Mouse (Mus musculus): ENCODE data around the gene Faim2. TPM values are rescaled to one million over a fixed set of nuclear protein-coding genes. Genes with fewer than 3 reads are reported as not detected.

The Faim2 gene
- polyA plus RNA-seq, 1 experiment from 2014 or later = 0.56 TPM

- peaks cover 7% of the 10 kb centered on the region for H3K27me3 ChIP-seq (ENCODE audit: control insufficient read depth, insufficient read depth, low read length)
- no peaks in the 10 kb centered on the region for H3K9me3 ChIP-seq (replicated peaks; ENCODE audit: control insufficient read depth, low read length)
- no peak overlapping the region for H3K27ac ChIP-seq (ENCODE audit: low read length)
- peaks cover 37% of the 10 kb centered on the region for H3K4me1 ChIP-seq (ENCODE audit: control insufficient read depth, insufficient read depth, low read length)
- no peaks in the 10 kb centered on the region for H3K36me3 ChIP-seq (ENCODE audit: control insufficient read depth, insufficient read depth)
- H3K4me2 ChIP-seq (ENCODE audit: low read depth, low read length) = no peak overlapping the region
- no peak for ATAC-seq (replicated peaks; ENCODE audit: extremely low read depth, insufficient read depth, low FRiP score)
- H3K4me3 ChIP-seq (ENCODE audit: low read length) = no peak overlapping the region
- no peak overlapping the region for H3K9ac ChIP-seq (ENCODE audit: low read length)
- WGBS = 79% methylated on average over 20 of the region's 20 CpGs
Measured at GRCm38 (mm10) chr15:99501292-99502260, 26.4 kb downstream of the Faim2 start.

- Histone ChIP-seq H3K27me3 (ENCODE audit: control insufficient read depth, insufficient read depth, low read length) (peaks cover 11% of the 10 kb centered on the region), H3K27ac (ENCODE audit: low read length) (no peak overlapping the region), H3K4me1 (ENCODE audit: control insufficient read depth, insufficient read depth, low read length) (peaks cover 35% of the 10 kb centered on the region), H3K4me2 (ENCODE audit: low read depth, low read length) (no peak overlapping the region), H3K9me3 (replicated peaks; ENCODE audit: control insufficient read depth, low read length) (no peaks in the 10 kb centered on the region), H3K36me3 (ENCODE audit: control insufficient read depth, insufficient read depth) (no peaks in the 10 kb centered on the region), H3K4me3 (ENCODE audit: low read length) (no peak overlapping the region), H3K9ac (ENCODE audit: low read length) (no peak overlapping the region)
- WGBS = 20% methylated on average over 5 of the region's 5 CpGs
- ATAC-seq (replicated peaks; ENCODE audit: extremely low read depth, insufficient read depth, low FRiP score) = no peak
Measured at GRCm38 (mm10) chr15:99500320-99500719, 27.6 kb downstream of the Faim2 start.

- no peak overlapping the region for H3K4me2 ChIP-seq (ENCODE audit: low read depth, low read length)
- ATAC-seq (replicated peaks; ENCODE audit: extremely low read depth, insufficient read depth, low FRiP score) = no peak
- H3K36me3 ChIP-seq (ENCODE audit: control insufficient read depth, insufficient read depth) = no peaks in the 10 kb centered on the region
- H3K4me3 ChIP-seq (ENCODE audit: low read length) = no peak overlapping the region
- peaks cover 33% of the 10 kb centered on the region for H3K4me1 ChIP-seq (ENCODE audit: control insufficient read depth, insufficient read depth, low read length)
- H3K9me3 ChIP-seq (replicated peaks; ENCODE audit: control insufficient read depth, low read length) = no peaks in the 10 kb centered on the region
- no peak overlapping the region for H3K9ac ChIP-seq (ENCODE audit: low read length)
- WGBS = 39% methylated on average over 6 of the region's 6 CpGs
- no peak overlapping the region for H3K27ac ChIP-seq (ENCODE audit: low read length)
- H3K27me3 ChIP-seq (ENCODE audit: control insufficient read depth, insufficient read depth, low read length) = peaks cover 11% of the 10 kb centered on the region
Measured at GRCm38 (mm10) chr15:99499726-99500125, 28.2 kb downstream of the Faim2 start.

GRCm38 (mm10) chr15:99498781-99499180 is 29.2 kb downstream of the Faim2 start:
- peaks cover 33% of the 10 kb centered on the region for H3K4me1 ChIP-seq (ENCODE audit: control insufficient read depth, insufficient read depth, low read length)
- 18% methylated on average over 4 of the region's 4 CpGs for WGBS
- no peak overlapping the region for H3K4me3 ChIP-seq (ENCODE audit: low read length)
- peak; percentile 69 for ATAC-seq (replicated peaks; ENCODE audit: extremely low read depth, insufficient read depth, low FRiP score)
- H3K27me3 ChIP-seq (ENCODE audit: control insufficient read depth, insufficient read depth, low read length) = peaks cover 11% of the 10 kb centered on the region
- peak overlapping the region; percentile 66 for H3K27ac ChIP-seq (ENCODE audit: low read length)
- H3K4me2 ChIP-seq (ENCODE audit: low read depth, low read length) = peak overlapping the region; percentile 18; the same call in 1 of the 2 replicates
- no peaks in the 10 kb centered on the region for H3K9me3 ChIP-seq (replicated peaks; ENCODE audit: control insufficient read depth, low read length)
- H3K36me3 ChIP-seq (ENCODE audit: control insufficient read depth, insufficient read depth) = no peaks in the 10 kb centered on the region
- H3K9ac ChIP-seq (ENCODE audit: low read length) = no peak overlapping the region

- Histone ChIP-seq H3K9ac (ENCODE audit: low read length) (no peak overlapping the region), H3K4me2 (ENCODE audit: low read depth, low read length) (peak overlapping the region; percentile 18; the same call in 1 of the 2 replicates), H3K27me3 (ENCODE audit: control insufficient read depth, insufficient read depth, low read length) (peaks cover 11% of the 10 kb centered on the region), H3K4me3 (ENCODE audit: low read length) (no peak overlapping the region), H3K27ac (ENCODE audit: low read length) (peak overlapping the region; percentile 66), H3K4me1 (ENCODE audit: control insufficient read depth, insufficient read depth, low read length) (peaks cover 33% of the 10 kb centered on the region), H3K36me3 (ENCODE audit: control insufficient read depth, insufficient read depth) (no peaks in the 10 kb centered on the region), H3K9me3 (replicated peaks; ENCODE audit: control insufficient read depth, low read length) (no peaks in the 10 kb centered on the region)
- WGBS = 59% methylated on average over 4 of the region's 4 CpGs
- ATAC-seq (replicated peaks; ENCODE audit: extremely low read depth, insufficient read depth, low FRiP score) = no peak
Measured at GRCm38 (mm10) chr15:99498356-99498755, 29.6 kb downstream of the Faim2 start.

- Histone ChIP-seq H3K36me3 (ENCODE audit: control insufficient read depth, insufficient read depth) (no peaks in the 10 kb centered on the region), H3K4me2 (ENCODE audit: low read depth, low read length) (peak overlapping the region; percentile 10), H3K9ac (ENCODE audit: low read length) (no peak overlapping the region), H3K9me3 (replicated peaks; ENCODE audit: control insufficient read depth, low read length) (no peaks in the 10 kb centered on the region), H3K27me3 (ENCODE audit: control insufficient read depth, insufficient read depth, low read length) (peaks cover 8% of the 10 kb centered on the region), H3K4me1 (ENCODE audit: control insufficient read depth, insufficient read depth, low read length) (peaks cover 33% of the 10 kb centered on the region), H3K4me3 (ENCODE audit: low read length) (no peak overlapping the region), H3K27ac (ENCODE audit: low read length) (peak overlapping the region; percentile 66)
- WGBS = 38% methylated on average over 12 of the region's 12 CpGs
- peak; percentile 25; the same call in 1 of the 2 replicates for ATAC-seq (replicated peaks; ENCODE audit: extremely low read depth, insufficient read depth, low FRiP score)
Measured at GRCm38 (mm10) chr15:99497527-99498242, 30.3 kb downstream of the Faim2 start.

GRCm38 (mm10) chr15:99497061-99497460 is 30.9 kb downstream of the Faim2 start:
- 4% methylated on average over 4 of the region's 4 CpGs for WGBS
- Histone ChIP-seq H3K9ac (ENCODE audit: low read length) (no peak overlapping the region), H3K9me3 (replicated peaks; ENCODE audit: control insufficient read depth, low read length) (no peaks in the 10 kb centered on the region), H3K27me3 (ENCODE audit: control insufficient read depth, insufficient read depth, low read length) (peaks cover 5% of the 10 kb centered on the region), H3K27ac (ENCODE audit: low read length) (peak overlapping the region; percentile 49), H3K4me2 (ENCODE audit: low read depth, low read length) (no peak overlapping the region), H3K4me1 (ENCODE audit: control insufficient read depth, insufficient read depth, low read length) (peaks cover 33% of the 10 kb centered on the region), H3K36me3 (ENCODE audit: control insufficient read depth, insufficient read depth) (no peaks in the 10 kb centered on the region), H3K4me3 (ENCODE audit: low read length) (no peak overlapping the region)
- no peak for ATAC-seq (replicated peaks; ENCODE audit: extremely low read depth, insufficient read depth, low FRiP score)

GRCm38 (mm10) chr15:99484745-99485144 is 43.2 kb downstream of the Faim2 start:
- H3K27ac ChIP-seq (ENCODE audit: low read length) = no peak overlapping the region
- no peak for ATAC-seq (replicated peaks; ENCODE audit: extremely low read depth, insufficient read depth, low FRiP score)
- WGBS = 57% methylated on average over 6 of the region's 6 CpGs
- H3K36me3 ChIP-seq (ENCODE audit: control insufficient read depth, insufficient read depth) = no peaks in the 10 kb centered on the region
- H3K4me1 ChIP-seq (ENCODE audit: control insufficient read depth, insufficient read depth, low read length) = no peaks in the 10 kb centered on the region
- H3K9ac ChIP-seq (ENCODE audit: low read length) = no peak overlapping the region
- H3K4me3 ChIP-seq (ENCODE audit: low read length) = no peak overlapping the region
- H3K27me3 ChIP-seq (ENCODE audit: control insufficient read depth, insufficient read depth, low read length) = no peaks in the 10 kb centered on the region
- no peaks in the 10 kb centered on the region for H3K9me3 ChIP-seq (replicated peaks; ENCODE audit: control insufficient read depth, low read length)
- H3K4me2 ChIP-seq (ENCODE audit: low read depth, low read length) = no peak overlapping the region

GRCm38 (mm10) chr15:99475814-99476213 is 52.2 kb downstream of the Faim2 start:
- 64% methylated on average over 1 of the region's 1 CpGs for WGBS
- Histone ChIP-seq H3K27ac (ENCODE audit: low read length) (no peak overlapping the region), H3K4me2 (ENCODE audit: low read depth, low read length) (no peak overlapping the region), H3K9me3 (replicated peaks; ENCODE audit: control insufficient read depth, low read length) (no peaks in the 10 kb centered on the region), H3K4me3 (ENCODE audit: low read length) (no peak overlapping the region), H3K36me3 (ENCODE audit: control insufficient read depth, insufficient read depth) (no peaks in the 10 kb centered on the region), H3K9ac (ENCODE audit: low read length) (no peak overlapping the region), H3K4me1 (ENCODE audit: control insufficient read depth, insufficient read depth, low read length) (peaks cover 5% of the 10 kb centered on the region), H3K27me3 (ENCODE audit: control insufficient read depth, insufficient read depth, low read length) (no peaks in the 10 kb centered on the region)
- no peak for ATAC-seq (replicated peaks; ENCODE audit: extremely low read depth, insufficient read depth, low FRiP score)

Data from heart, embryonic 16.5 days (tissue).